ENCODE assay signal across 13 mouse cellular contexts in the genomic region with DNA sequence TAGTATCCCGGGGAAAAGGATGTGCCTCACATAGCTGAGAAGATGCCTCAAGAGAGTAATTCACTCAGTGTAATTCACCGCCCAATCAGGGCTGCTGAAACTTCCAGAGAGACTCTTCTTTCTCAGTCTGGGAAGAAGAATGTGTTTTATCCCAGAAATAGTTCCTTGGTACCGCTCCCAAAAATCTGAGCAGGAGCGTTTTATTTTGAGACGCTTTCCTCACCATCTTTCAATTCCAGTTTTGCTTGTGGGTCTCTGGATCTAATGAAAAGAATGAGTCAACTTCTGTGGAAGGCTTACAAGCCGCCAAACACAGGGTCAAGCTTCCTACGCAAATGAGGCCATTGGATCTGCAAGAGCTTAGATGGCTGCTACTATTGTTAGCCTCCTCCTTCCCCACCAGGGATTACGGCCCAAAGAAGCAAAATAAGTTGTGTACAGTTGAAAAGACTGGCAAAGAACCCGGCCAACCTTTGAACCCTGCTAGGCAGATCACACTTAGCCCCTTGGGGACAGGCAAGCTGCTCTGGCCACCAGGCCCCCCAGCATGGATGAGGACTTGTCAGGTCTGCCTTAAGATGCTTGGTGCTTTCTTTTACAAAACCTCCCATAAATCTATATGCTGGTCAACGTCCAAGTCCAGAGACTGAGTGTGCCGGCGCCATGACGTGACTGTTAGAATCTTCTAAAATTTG. TPM values are rescaled to one million over a fixed set of nuclear protein-coding genes. Genes with fewer than 3 reads are reported as not detected.
DNase-seq lines count a peak whose midpoint lies in the region; ATAC-seq and TF ChIP-seq lines count a peak whose summit lies in the region.
"Had no signal": no experiment of that assay in that cellular context is flagged by ENCODE, and none has a peak within 500 bp of the region (broad histone marks: within the 10 kb centered on the region; RNA-seq: fewer than 3 reads in every experiment).

No protein-coding gene starts in this region.

- H3K4me3 ChIP-seq in gastrocnemius, adult 2 months = no peak overlapping the region
- H3K4me3 ChIP-seq in cortical plate, adult 2 months (ENCODE audit: insufficient read depth, low read length) = no peak overlapping the region
- no peak overlapping the region for H3K4me3 ChIP-seq in hindbrain, embryonic 14.5 days (replicated peaks; ENCODE audit: low read length)
- H3K4me3 ChIP-seq: embryonic facial prominence, embryonic 12.5 days had no signal

- H3K27me3 ChIP-seq in hindbrain, embryonic 14.5 days (ENCODE audit: control insufficient read depth, insufficient read depth, low read length) = no peaks in the 10 kb centered on the region
- H3K27me3 ChIP-seq: embryonic facial prominence, embryonic 12.5 days had no signal

- H3K27ac ChIP-seq in gastrocnemius, adult 2 months = peak overlapping the region; percentile 80
- H3K27ac ChIP-seq in cortical plate, adult 2 months (ENCODE audit: insufficient read depth, low read length) = peak overlapping the region; percentile 90
- no peak overlapping the region for H3K27ac ChIP-seq in hindbrain, embryonic 14.5 days
- H3K27ac ChIP-seq: embryonic facial prominence, embryonic 12.5 days had no signal

- H3K4me2 ChIP-seq in hindbrain, embryonic 14.5 days (replicated peaks) = no peak overlapping the region
- H3K4me2 ChIP-seq: embryonic facial prominence, embryonic 12.5 days; liver, embryonic 11.5 days had no signal

- no peaks in the 10 kb centered on the region; the same call in 1 of the 2 replicates for H3K36me3 ChIP-seq in hindbrain, embryonic 14.5 days (replicated peaks; ENCODE audit: control insufficient read depth, insufficient read depth)
- H3K36me3 ChIP-seq: embryonic facial prominence, embryonic 12.5 days had no signal

- no peak for TF ChIP-seq CTCF in gastrocnemius, adult 2 months (IDR thresholded peaks at IDR 0.05)
- TF ChIP-seq CTCF in cortical plate, adult 2 months (IDR thresholded peaks at IDR 0.05; ENCODE audit: extremely low read depth, insufficient read depth, low read length) = no peak

- intact Hi-C loops in gastrocnemius, adult 2 months (cut with DNase I) = no loop called here
- intact Hi-C loops in gastrocnemius, postnatal 36 days (cut with DNase I) = loop anchor here (10.0 kb wide), 1 partner anchor 109 kb away; the partner anchor contains the start of gene Smim20
- intact Hi-C loops in left cerebral cortex, postnatal 4 days (cut with DNase I) = no loop called here

- no peak for TF ChIP-seq POLR2A in cortical plate, adult 2 months (IDR thresholded peaks at IDR 0.05; ENCODE audit: extremely low read depth, insufficient read depth, low read length)

- peak; percentile 43 for DNase-seq in gastrocnemius, adult 2 months
- DNase-seq in gastrocnemius, postnatal 36 days = no peak
- DNase-seq in left cerebral cortex, adult 11 months (ENCODE audit: low spot score) = peak; percentile 46
- DNase-seq in left cerebral cortex, postnatal 4 days = no peak
- peak; percentile 52 to 78 for DNase-seq in left cerebral cortex, adult 9 months (ENCODE audit: low spot score in 2 of 2)
- no peak for DNase-seq in hindbrain, embryonic 14.5 days (ENCODE audit: low spot score)
- no peak for DNase-seq in cerebellum, postnatal 10 days
- DNase-seq: adrenal gland, adult 8-10 months; cerebellum, adult 11-12 months had no signal

- no peaks in the 10 kb centered on the region for H3K9me3 ChIP-seq in hindbrain, embryonic 14.5 days (ENCODE audit: control insufficient read depth, low read length)
- H3K9me3 ChIP-seq: embryonic facial prominence, embryonic 12.5 days had no signal

- 78% methylated on average over 13 of the region's 13 CpGs for WGBS in hindbrain, embryonic 14.5 days

- peaks cover 7% of the 10 kb centered on the region for H3K4me1 ChIP-seq in cortical plate, adult 2 months (ENCODE audit: control insufficient read depth, insufficient read depth, low read length)
- H3K4me1 ChIP-seq in hindbrain, embryonic 14.5 days (replicated peaks; ENCODE audit: control insufficient read depth, insufficient read depth, low read length) = no peaks in the 10 kb centered on the region
- H3K4me1 ChIP-seq: embryonic facial prominence, embryonic 12.5 days had no signal

- H3K9ac ChIP-seq in hindbrain, embryonic 14.5 days = no peak overlapping the region
- H3K9ac ChIP-seq: embryonic facial prominence, embryonic 12.5 days had no signal

- no peak for ATAC-seq in hindbrain, embryonic 14.5 days (ENCODE audit: low FRiP score)
- ATAC-seq: Patski had no signal

RNA-seq across cellular contexts. Expression of gene Sel1l3, which starts 57.6 kb away (rescaled TPM):
- 10 to 100 TPM; 59.8 to 69.4 TPM for total RNA-seq in gastrocnemius, adult 2 months (2021)
- 10 to 100 TPM; 64.7 to 76.9 TPM for total RNA-seq in gastrocnemius, postnatal 36 days (2021)
- 10 to 100 TPM; 51.9 to 60.8 TPM for total RNA-seq in left cerebral cortex, postnatal 4 days (2021)
- polyA plus RNA-seq in cortical plate, adult 2 months (2012; rRNA removed) = 47.7 and 53.1 TPM in 2 replicates
- polyA plus RNA-seq in hindbrain, embryonic 14.5 days (2014; fragmentation: Nextera tagmentation; extraction: Ambion mirVana) = 7.7 and 8.2 TPM in 2 replicates

Comparison
In these comparisons a context has a peak if more than half of its experiments do, and no peak if none do; other contexts are left out.
1. DNase-seq: peak in gastrocnemius, adult 2 months (single experiment), left cerebral cortex, adult 11 months (single experiment) and left cerebral cortex, adult 9 months (2 of 2); none in gastrocnemius, postnatal 36 days (0 of 2), left cerebral cortex, postnatal 4 days (single experiment), hindbrain, embryonic 14.5 days (single experiment) and cerebellum, postnatal 10 days (0 of 2).